Mouse (Mus musculus) intestine, embryonic 16.5 days (tissue): ENCODE data around the gene Nle1. TPM values are rescaled to one million over a fixed set of nuclear protein-coding genes. Genes with fewer than 3 reads are reported as not detected.

Experiments used
- ATAC-seq: fragments of 200-750 bp; cut with Nextera tagmentation; 2 replicates; pipeline ENCODE4 v1.8.0; 2017; ENCODE audit warnings: moderate TSS enrichment, moderate library complexity
- H3K27ac ChIP-seq: fragments of 300-500 bp; sonication (generic); 2 replicates; pipeline ENCODE4 v1.5.1; 2014; ENCODE audit warnings: mild to moderate bottlenecking, low read length
- H3K27me3 ChIP-seq: fragments of 300-500 bp; sonication (generic); replicated peaks from 2 replicates; pipeline ENCODE4 v1.6.1; 2014; ENCODE audit warnings: low read length, control low read depth, mixed read lengths; ENCODE audit not compliant: control insufficient read depth, insufficient read depth
- H3K36me3 ChIP-seq: fragments of 300-500 bp; sonication (generic); 2 replicates; pipeline ENCODE4 v1.6.1; 2014; ENCODE audit warnings: low read length, control low read depth; ENCODE audit not compliant: control insufficient read depth, insufficient read depth
- H3K4me1 ChIP-seq: fragments of 300-500 bp; sonication (generic); 2 replicates; pipeline ENCODE4 v1.6.1; 2014; ENCODE audit warnings: low read length, control low read depth, mixed read lengths; ENCODE audit not compliant: control insufficient read depth, insufficient read depth
- H3K4me2 ChIP-seq: fragments of 300-500 bp; sonication (generic); 2 replicates; pipeline ENCODE4 v1.6.1; 2014; ENCODE audit warnings: low read depth, low read length, control low read depth
- H3K4me3 ChIP-seq: fragments of 300-500 bp; sonication (generic); 2 replicates; pipeline ENCODE4 v1.5.1; 2014; ENCODE audit warnings: mild to moderate bottlenecking, low read length
- H3K9ac ChIP-seq: fragments of 300-500 bp; sonication (generic); 2 replicates; pipeline ENCODE4 v1.6.1; 2014; ENCODE audit warnings: low read depth, low read length
- H3K9me3 ChIP-seq: fragments of 300-500 bp; sonication (generic); 2 replicates; pipeline ENCODE4 v1.6.1; 2016; ENCODE audit warnings: low read length, control low read depth; ENCODE audit not compliant: control insufficient read depth
- WGBS: fragments of 180-500 bp; shearing (Covaris S2); extraction: QIAGEN DNeasy Blood & Tissue Kit; methylation state at CpG from one replicate; pipeline ENCODE4 v1.1.7; 2014; 5-methylcytosine and 5-hydroxymethylcytosine counted together
- polyA plus RNA-seq: library from polyadenylated mRNA; unstranded; fragments of >200 nt; fragmentation: Nextera tagmentation; extraction: Ambion mirVana; gene quantifications from 2 replicates; pipeline ENCODE4 v1.2.1, GENCODE M21; 2015

Nle1 gene
- polyA plus RNA-seq, 1 experiment from 2014 or later = 31.2 TPM

DNA sequence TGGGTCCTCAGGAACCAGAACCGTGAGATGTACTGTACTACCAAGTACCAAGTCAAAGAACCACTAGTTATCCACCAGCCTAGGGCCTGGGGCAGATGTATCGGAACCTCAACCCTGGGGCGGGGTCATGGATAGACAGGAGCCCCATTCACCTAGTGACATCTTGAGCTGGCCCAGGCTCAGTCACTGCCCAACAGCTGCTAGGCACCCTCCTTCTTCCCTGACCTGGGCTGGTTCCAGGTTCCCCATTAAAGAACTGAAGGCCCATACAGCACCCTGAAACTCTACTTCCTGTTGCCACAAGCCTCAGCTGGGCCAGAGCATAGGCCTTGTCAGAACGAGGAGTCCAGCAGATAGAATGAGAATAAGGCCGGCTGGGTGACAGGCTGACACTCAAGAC, 8.5 kb downstream of the Nle1 start:
- H3K9ac ChIP-seq = no peak overlapping the region
- peaks cover 23% of the 10 kb centered on the region for H3K36me3 ChIP-seq

DNA sequence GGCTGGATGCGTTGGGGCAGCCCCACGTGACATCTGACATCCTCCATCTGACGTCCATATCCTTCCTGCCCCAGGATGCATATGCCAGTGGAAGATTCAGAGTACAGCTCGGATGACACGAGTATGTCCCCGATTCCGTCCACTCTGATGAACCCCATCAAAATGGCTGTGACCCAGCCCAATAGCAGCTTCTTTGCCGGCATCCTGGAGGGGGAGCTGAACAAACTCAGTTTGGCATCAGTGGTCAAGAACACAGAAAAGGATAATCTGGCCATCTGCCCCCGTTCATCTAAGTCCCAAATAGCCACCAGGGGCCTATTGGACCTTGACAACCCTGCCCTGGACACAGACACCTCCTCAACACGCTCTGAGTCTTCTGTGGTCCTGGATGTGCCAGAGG, 10.7 kb downstream of the Nle1 start:
- Histone ChIP-seq H3K9ac (no peak overlapping the region), H3K27me3 (no peaks in the 10 kb centered on the region), H3K4me3 (no peak overlapping the region), H3K36me3 (peaks cover 11% of the 10 kb centered on the region; the same call in 1 of the 2 replicates), H3K27ac (no peak overlapping the region), H3K9me3 (no peaks in the 10 kb centered on the region), H3K4me2 (no peak overlapping the region), H3K4me1 (no peaks in the 10 kb centered on the region)
- 84% methylated on average over 10 of the region's 10 CpGs for WGBS
- ATAC-seq = no peak

More for the DNA sequence above, 8.5 kb downstream of the Nle1 start:
- Histone ChIP-seq H3K27ac (no peak overlapping the region), H3K27me3 (no peaks in the 10 kb centered on the region), H3K9me3 (no peaks in the 10 kb centered on the region), H3K4me3 (no peak overlapping the region), H3K4me2 (no peak overlapping the region), H3K4me1 (no peaks in the 10 kb centered on the region)
- 91% methylated on average over 5 of the region's 5 CpGs for WGBS
- no peak for ATAC-seq

DNA sequence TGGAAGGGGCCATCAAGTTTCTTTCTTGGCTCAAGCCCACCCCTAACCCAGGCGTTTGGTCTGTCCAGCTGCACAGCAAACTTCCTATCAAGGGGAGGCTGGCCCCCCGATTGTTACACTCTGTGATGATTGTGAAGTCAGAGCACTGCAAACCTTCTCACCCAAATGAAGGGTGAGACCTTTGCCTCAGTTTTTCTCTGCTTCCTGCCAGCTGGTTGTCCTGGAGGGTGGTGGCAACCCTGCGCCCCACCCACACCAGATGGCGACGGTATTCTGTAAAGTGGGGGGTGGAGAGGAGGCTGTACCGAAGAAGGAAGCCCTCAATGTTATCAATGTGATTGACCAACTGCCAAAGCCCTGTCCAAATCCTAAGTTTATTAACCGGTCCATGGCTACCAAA, 16.3 kb downstream of the Nle1 start, which contains the start of gene Fndc8:
Gene Fndc8 (plus strand): TSS at position 189 of the 400 bp plus-strand sequence.
- Histone ChIP-seq H3K27ac (no peak within 1 kb of the TSS), H3K9me3 (no peaks in the 10 kb centered on the region), H3K4me1 (peaks cover 14% of the 10 kb centered on the region; the same call in 1 of the 2 replicates), H3K4me2 (no peak within 1 kb of the TSS), H3K36me3 (no peaks in the 10 kb centered on the region), H3K4me3 (no peak within 1 kb of the TSS), H3K9ac (no peak within 1 kb of the TSS), H3K27me3 (peaks cover 5% of the 10 kb centered on the region; the same call in 1 of the 2 replicates)
- ATAC-seq = no peak
- 56% methylated on average over 7 of the region's 7 CpGs for WGBS

DNA sequence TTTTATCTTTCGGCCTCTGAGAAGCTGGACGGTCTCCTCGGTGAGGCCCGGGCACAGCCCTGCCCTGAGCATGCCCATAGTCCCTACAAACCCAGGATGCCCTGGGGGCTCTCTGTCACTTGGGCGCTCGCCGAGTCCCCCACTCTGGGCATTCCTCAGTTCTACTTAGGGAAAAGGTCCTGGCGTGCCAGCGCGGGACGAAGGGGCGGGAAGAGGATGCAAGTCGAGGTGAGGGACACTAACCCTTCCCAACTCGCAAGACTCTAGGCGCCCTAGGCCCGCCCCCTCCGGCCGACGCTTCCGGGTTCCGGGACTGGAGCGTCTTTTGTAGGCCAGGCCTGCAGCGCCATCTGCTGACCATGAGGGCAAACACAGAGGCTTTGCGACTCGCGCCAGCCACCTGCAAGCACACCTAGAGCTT, 17.9 kb downstream of the Nle1 start, which contains the start of gene Rad51d:
Gene Rad51d (minus strand): TSS at position 273 of the 421 bp plus-strand sequence.
- Histone ChIP-seq H3K36me3 (no peaks in the 10 kb centered on the region), H3K4me1 (peaks cover 14% of the 10 kb centered on the region; the same call in 1 of the 2 replicates), H3K9ac (peak within 1 kb of the TSS; percentile 86), H3K27ac (peak within 1 kb of the TSS; percentile 64), H3K27me3 (peaks cover 5% of the 10 kb centered on the region; the same call in 1 of the 2 replicates), H3K4me3 (peak within 1 kb of the TSS; percentile 67), H3K4me2 (peak within 1 kb of the TSS; percentile 89), H3K9me3 (no peaks in the 10 kb centered on the region)
- WGBS = under 1% methylated on average over 26 of the region's 26 CpGs
- peak; percentile 96 for ATAC-seq

DNA sequence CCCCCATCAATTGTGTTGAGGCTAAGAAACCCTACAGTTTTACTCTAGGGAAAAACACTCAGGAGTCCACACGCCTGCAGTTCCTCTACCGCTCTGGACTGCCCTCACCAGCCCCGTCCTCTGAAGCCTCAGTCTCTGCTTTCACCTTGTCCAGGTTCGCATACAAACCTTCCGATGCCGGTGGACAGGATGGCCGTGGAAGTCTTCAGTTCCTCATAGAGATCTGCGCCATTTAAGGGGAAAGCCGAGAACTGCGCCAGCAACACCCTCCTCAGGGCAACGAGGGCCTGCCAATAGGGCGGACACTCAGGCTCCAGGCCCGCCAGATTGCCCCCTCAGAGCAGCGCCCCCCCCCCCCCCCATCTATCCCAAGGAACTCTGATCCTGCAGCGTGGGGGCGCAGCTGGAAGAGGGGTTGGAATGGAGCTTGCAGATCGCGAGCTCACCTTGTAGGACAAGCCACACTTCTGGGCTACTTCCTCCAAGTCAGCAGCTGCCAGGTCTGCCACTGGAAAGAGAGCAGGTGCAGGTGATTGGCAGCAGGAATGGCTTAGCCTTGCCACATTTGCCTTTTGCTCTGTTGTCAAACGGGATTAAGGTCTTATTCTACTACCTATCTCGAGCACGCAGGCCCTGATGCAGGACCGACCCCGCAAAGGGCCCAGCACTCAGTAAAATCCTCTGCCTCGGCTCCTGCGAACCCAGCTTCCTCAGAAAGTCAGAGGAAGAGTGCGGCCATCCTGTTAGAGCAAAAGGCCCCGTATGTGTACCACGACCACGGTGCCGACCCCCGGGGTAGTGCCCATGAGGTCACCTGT, 18.5 kb downstream of the Nle1 start:
- Histone ChIP-seq H3K4me3 (peak overlapping the region; percentile 67), H3K4me1 (peaks cover 14% of the 10 kb centered on the region; the same call in 1 of the 2 replicates), H3K36me3 (no peaks in the 10 kb centered on the region), H3K9me3 (no peaks in the 10 kb centered on the region), H3K27ac (peak overlapping the region; percentile 64), H3K27me3 (peaks cover 5% of the 10 kb centered on the region; the same call in 1 of the 2 replicates), H3K9ac (peak overlapping the region; percentile 86), H3K4me2 (peak overlapping the region; percentile 89)
- ATAC-seq = peak; percentile 67
- 6% methylated on average over 30 of the region's 31 CpGs for WGBS

DNA sequence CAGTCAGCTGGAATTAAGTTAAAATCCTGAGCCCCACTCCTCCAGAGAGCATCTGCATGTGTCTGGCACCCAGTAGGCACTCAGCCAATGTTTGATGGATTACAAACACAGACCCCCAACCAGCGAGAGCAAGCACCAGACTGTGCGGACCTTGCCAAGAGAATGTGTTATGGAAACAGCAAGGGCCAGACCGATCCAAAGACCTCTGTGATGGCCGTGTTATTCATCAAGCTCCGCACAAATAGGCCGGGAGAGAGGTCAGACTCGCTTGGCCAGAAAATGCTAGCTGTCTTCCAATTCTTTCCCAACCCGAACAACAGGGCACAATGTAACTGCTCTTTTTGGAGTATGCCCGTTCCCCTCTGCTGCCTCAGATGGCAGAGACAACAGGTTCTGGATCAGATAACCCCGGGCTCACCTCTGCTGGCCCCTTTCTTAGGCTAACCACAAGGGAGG, 19.7 kb downstream of the Nle1 start:
- peak overlapping the region; percentile 67; the same call in 1 of the 2 replicates for H3K4me3 ChIP-seq

DNA sequence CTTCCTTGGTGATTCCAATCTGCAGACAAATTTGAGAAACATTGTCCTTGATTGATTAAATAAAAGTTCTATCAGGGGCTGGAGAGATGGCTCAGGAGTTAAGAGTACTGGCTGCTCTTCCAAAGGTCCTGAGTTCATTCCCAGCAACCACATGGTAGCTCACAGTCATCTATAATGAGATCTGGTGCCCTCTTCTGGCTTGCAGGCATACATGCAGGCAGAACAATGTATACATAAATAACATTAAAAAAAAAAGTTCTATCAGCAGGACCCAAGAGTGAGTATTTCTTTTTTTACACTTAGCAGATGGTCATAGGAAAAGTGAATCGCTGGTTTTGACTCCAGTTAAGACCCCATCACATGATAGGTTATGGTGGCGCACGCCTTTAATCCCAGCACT, 21.7 kb downstream of the Nle1 start:
- 90% methylated on average over 3 of the region's 3 CpGs for WGBS
- no peaks in the 10 kb centered on the region for H3K9me3 ChIP-seq
- no peak overlapping the region for H3K4me2 ChIP-seq
- no peaks in the 10 kb centered on the region for H3K36me3 ChIP-seq
- peaks cover 2% of the 10 kb centered on the region; the same call in 1 of the 2 replicates for H3K27me3 ChIP-seq
- H3K4me3 ChIP-seq = no peak overlapping the region
- no peak overlapping the region for H3K9ac ChIP-seq
- ATAC-seq = no peak
- H3K4me1 ChIP-seq = peaks cover 14% of the 10 kb centered on the region; the same call in 1 of the 2 replicates
- no peak overlapping the region for H3K27ac ChIP-seq

More for the DNA sequence above, 19.7 kb downstream of the Nle1 start:
- Histone ChIP-seq H3K27me3 (peaks cover 5% of the 10 kb centered on the region; the same call in 1 of the 2 replicates), H3K9me3 (no peaks in the 10 kb centered on the region), H3K4me1 (peaks cover 14% of the 10 kb centered on the region; the same call in 1 of the 2 replicates), H3K27ac (no peak overlapping the region), H3K9ac (no peak overlapping the region), H3K36me3 (no peaks in the 10 kb centered on the region), H3K4me2 (peak overlapping the region; percentile 89)
- whole genome bisulfite sequencing = 39% methylated on average over 10 of the region's 10 CpGs
- no peak for ATAC-seq

DNA sequence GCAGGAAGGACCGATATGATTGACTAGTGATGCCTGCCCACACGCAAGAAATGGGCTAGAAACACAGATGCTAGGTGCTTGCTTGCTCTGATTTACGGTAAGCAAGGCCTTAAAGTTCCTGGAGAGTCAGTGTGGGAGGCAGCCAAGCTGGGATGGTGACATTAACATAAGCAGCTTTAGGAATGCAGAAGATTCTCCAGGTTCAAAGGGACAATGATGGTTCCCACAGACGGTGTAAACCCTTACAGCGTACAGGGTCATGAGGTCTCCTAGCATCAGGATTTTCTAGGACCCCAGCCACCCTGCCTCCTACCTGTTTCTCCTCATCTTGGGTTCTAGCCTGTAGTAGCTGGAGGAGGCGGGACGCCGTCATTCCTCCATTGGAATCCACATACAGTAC, 25.0 kb downstream of the Nle1 start:
- Histone ChIP-seq H3K4me3 (no peak overlapping the region), H3K27ac (no peak overlapping the region), H3K4me1 (peaks cover 1% of the 10 kb centered on the region; the same call in 1 of the 2 replicates), H3K27me3 (no peaks in the 10 kb centered on the region), H3K36me3 (peaks cover 9% of the 10 kb centered on the region), H3K9ac (no peak overlapping the region), H3K9me3 (no peaks in the 10 kb centered on the region), H3K4me2 (no peak overlapping the region)
- ATAC-seq = no peak
- 75% methylated on average over 8 of the region's 8 CpGs for WGBS

DNA sequence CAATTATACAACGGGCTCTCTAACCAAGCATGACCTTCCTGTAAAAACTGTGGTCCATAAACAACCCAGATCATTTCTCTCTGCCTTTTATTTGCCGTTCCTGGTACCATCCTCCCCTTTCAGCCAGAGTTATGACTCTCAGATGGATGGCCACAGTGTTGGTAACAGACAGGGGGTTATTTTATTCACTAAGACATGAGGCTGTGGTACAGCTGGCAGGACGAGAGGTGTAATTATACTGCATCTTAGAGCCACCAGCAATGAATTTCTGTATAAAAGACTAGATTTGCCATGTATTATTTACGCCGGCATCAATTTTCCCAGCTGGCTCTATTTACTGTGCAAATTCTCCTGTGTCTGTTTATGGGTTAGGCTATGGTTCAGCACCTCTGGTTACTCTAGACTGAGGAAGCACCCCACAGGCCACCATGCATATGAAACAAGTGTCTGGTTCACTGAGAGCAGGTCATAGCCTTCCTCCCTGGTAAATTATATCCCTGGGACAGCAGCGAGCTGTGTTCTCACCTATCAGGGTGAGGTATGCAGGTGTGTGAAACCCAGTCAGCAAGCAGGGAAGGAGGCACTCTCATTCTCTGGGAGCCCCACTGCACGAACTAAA, 30.4 kb downstream of the Nle1 start:
- WGBS = 86% methylated on average over 7 of the region's 7 CpGs
- ATAC-seq = no peak
- Histone ChIP-seq H3K9me3 (no peaks in the 10 kb centered on the region), H3K27me3 (no peaks in the 10 kb centered on the region), H3K4me2 (no peak overlapping the region), H3K4me1 (no peaks in the 10 kb centered on the region), H3K4me3 (no peak overlapping the region), H3K9ac (no peak overlapping the region), H3K36me3 (peaks cover 9% of the 10 kb centered on the region), H3K27ac (no peak overlapping the region)
